Mouse (Mus musculus) bone marrow, adult 2 months (tissue): ENCODE data around the gene Oma1. TPM values are rescaled to one million over a fixed set of nuclear protein-coding genes. Genes with fewer than 3 reads are reported as not detected.

Experiments used
- H3K27ac ChIP-seq: fragments of 200-500 bp; 2 replicates; pipeline ENCODE4 v1.5.1; 2012; ENCODE audit warnings: low read depth, mild to moderate bottlenecking, control low read depth, inconsistent platforms, low read length; ENCODE audit not compliant: control insufficient read depth, poor library complexity, insufficient read depth
- H3K4me1 ChIP-seq: fragments of 200-500 bp; 2 replicates; pipeline ENCODE4 v1.6.1; 2011; ENCODE audit warnings: low read length; ENCODE audit not compliant: control insufficient read depth, insufficient read depth
- H3K4me3 ChIP-seq: fragments of 200-500 bp; replicated peaks from 2 replicates; pipeline ENCODE3; 2011; ENCODE audit warnings: mild to moderate bottlenecking, low read depth, low read length, control low read depth; ENCODE audit not compliant: control insufficient read depth
- CTCF ChIP-seq: fragments of 200-500 bp; IDR thresholded peaks from 2 replicates; pipeline ENCODE4 v1.5.1; 2011; ENCODE audit warnings: low read length, control low read depth; ENCODE audit not compliant: control insufficient read depth, insufficient read depth
- POLR2A ChIP-seq: fragments of 200-500 bp; IDR thresholded peaks from 2 replicates; pipeline ENCODE4 v1.6.1; 2011; ENCODE audit warnings: low read depth, mild to moderate bottlenecking, control low read depth, low read length, borderline replicate concordance; ENCODE audit not compliant: control insufficient read depth
- WGBS: fragments of 180-500 bp; shearing (Covaris S2); methylation state at CpG from one replicate; pipeline ENCODE4 v1.1.7; 2018; 5-methylcytosine and 5-hydroxymethylcytosine counted together
- polyA plus RNA-seq: library from polyadenylated mRNA; stranded (reverse); fragments of >200 nt; gene quantifications from 2 replicates; pipeline ENCODE4 v1.2.4, GENCODE M21; 2011; ENCODE audit warnings: low replicate concordance; ENCODE audit not compliant: missing spikeins, insufficient read depth, insufficient read length

The Oma1 gene
- polyA plus RNA-seq, 1 experiment, result 5.9 TPM

- Histone ChIP-seq H3K4me1 (no peaks in the 10 kb centered on the region), H3K27ac (no peak overlapping the region), H3K4me3 (no peak overlapping the region)
- no peak for TF ChIP-seq CTCF
- no peak for TF ChIP-seq POLR2A
- 61% methylated on average over 1 of the region's 1 CpGs for WGBS
Measured at GRCm38 (mm10) chr4:103303851-103304250, 9.8 kb upstream of the Oma1 start.

GRCm38 (mm10) chr4:103314526-103314910 is 906 bp downstream of the Oma1 start:
- no peaks in the 10 kb centered on the region; the same call in none of the 2 replicates for H3K4me1 ChIP-seq
- WGBS, result 61% methylated on average over 3 of the region's 3 CpGs
- no peak for TF ChIP-seq CTCF
- no peak overlapping the region for H3K4me3 ChIP-seq
- no peak overlapping the region for H3K27ac ChIP-seq

DNA sequence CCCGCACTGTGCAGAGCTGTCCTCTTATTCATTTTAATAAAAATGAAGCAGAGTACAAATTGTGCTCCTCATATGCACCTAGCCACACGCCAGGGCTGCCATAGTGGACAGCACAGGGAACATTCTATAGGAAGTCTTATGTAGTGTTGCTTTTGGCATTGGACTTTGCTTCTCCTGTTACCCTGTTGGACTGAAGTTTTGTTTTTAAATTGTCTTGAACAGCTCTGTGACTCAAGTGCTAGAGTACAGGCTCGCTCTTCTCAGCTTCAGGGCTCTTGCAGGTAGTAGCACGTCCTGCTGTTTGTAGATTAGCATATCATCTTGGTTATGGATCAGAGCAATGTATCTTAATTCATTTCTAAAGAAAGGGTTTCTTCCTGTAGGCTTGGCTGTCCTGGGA is 2.2 kb downstream of the Oma1 start:
- no peak overlapping the region for H3K4me3 ChIP-seq
- TF ChIP-seq POLR2A (no peak), CTCF (no peak)
- WGBS, result 81% methylated on average over 4 of the region's 4 CpGs
- no peaks in the 10 kb centered on the region; the same call in none of the 2 replicates for H3K4me1 ChIP-seq
- H3K27ac ChIP-seq, result no peak overlapping the region

- Histone ChIP-seq H3K4me1 (no peaks in the 10 kb centered on the region; the same call in none of the 2 replicates), H3K4me3 (no peak overlapping the region), H3K27ac (no peak overlapping the region)
- WGBS, result 23% methylated on average over 6 of the region's 6 CpGs
- TF ChIP-seq POLR2A (no peak), CTCF (no peak)
Measured at GRCm38 (mm10) chr4:103321461-103321860, 7.8 kb downstream of the Oma1 start.

- no peak overlapping the region for H3K27ac ChIP-seq
- no peak for TF ChIP-seq CTCF
- no peak for TF ChIP-seq POLR2A
- 89% methylated on average over 17 of the region's 17 CpGs for WGBS
- no peak overlapping the region for H3K4me3 ChIP-seq
- no peaks in the 10 kb centered on the region; the same call in 1 of the 2 replicates for H3K4me1 ChIP-seq
Measured at GRCm38 (mm10) chr4:103324688-103325451, 11.3 kb downstream of the Oma1 start.

DNA sequence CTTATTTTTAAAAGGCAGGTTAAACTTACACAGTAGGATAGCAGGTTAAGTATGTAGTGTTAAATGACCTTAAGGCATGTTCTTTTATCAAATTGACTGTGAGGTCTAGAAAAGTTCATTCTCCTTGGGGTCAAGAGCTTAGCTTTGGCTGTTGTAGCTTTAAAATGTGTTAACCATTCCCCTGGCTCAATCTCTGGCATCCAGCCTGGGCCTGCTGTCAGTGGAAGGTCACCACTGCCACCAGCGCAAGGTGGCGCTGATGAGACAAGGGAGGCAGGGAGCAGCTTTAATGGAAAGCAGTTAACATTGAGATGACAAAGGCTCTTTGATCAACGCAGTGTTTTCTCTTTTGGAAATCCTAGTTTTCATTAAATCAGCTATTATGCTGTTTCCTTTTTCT is 13.4 kb downstream of the Oma1 start:
- no peak overlapping the region for H3K4me3 ChIP-seq
- 80% methylated on average over 3 of the region's 3 CpGs for WGBS
- no peaks in the 10 kb centered on the region; the same call in 1 of the 2 replicates for H3K4me1 ChIP-seq
- no peak overlapping the region for H3K27ac ChIP-seq
- TF ChIP-seq CTCF (peak; percentile 54), POLR2A (no peak)

DNA sequence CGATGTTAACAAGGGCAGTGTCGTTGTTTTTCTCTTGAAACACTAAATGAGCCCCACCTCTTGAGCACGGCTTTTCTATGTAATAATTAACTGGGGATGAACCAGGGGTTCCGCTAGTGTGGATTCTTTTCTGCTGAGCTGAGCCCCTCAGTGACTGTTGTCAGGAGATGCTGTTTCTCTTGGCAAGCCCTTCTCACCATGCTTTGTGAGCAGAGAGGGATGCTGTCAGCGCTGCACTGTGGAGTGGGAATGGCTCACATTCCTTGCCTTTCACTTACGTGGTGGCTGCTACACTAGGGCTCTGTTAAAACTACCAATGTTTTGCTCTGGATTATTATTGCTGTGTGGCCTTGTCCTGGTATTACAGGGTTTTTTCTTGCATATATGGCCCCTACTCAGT is 15.7 kb downstream of the Oma1 start:
- Histone ChIP-seq H3K27ac (no peak overlapping the region), H3K4me1 (no peaks in the 10 kb centered on the region), H3K4me3 (no peak overlapping the region)
- WGBS, result 84% methylated on average over 6 of the region's 6 CpGs
- TF ChIP-seq POLR2A (no peak), CTCF (no peak)

DNA sequence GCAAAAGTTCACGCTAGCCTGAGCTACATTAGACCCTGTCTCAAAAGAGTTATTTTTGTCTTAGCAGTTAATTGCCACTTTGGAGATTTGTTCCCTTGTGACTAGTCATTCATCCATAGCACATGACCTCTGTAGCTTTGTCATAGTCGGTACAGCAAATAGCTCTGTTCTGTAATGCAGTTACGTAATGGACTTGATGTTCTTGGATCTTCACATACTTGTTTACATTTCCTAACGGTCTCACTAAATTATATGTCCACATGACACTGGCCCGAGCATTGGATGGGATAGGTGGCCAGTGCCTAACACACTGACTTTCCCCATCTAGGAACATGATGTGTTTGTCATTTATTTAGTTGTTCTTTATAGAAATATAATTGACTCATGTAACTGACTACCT is 21.5 kb downstream of the Oma1 start:
- H3K4me3 ChIP-seq, result no peak overlapping the region
- WGBS, result 82% methylated on average over 5 of the region's 5 CpGs
- no peak overlapping the region for H3K27ac ChIP-seq
- TF ChIP-seq POLR2A (no peak), CTCF (no peak)
- H3K4me1 ChIP-seq, result no peaks in the 10 kb centered on the region
